Mouse (Mus musculus) liver, adult 2 months (tissue): Measurements from ENCODE around the gene Wbp1. TPM values are rescaled to one million over a fixed set of nuclear protein-coding genes. Genes with fewer than 3 reads are reported as not detected.
A peak's percentile ranks its signal among the peaks of the same experiment; 100 is the strongest.

Experiments used
- DNase-seq: peaks from one replicate; pipeline ENCODE4 v3.0.0-alpha.2; 2011; ENCODE audit warnings: low read depth, low spot score; ENCODE audit errors: extremely low read depth
- H3K27ac ChIP-seq: fragments of 200-500 bp; replicated peaks from 2 replicates; pipeline ENCODE4 v1.5.1; 2012; ENCODE audit warnings: low read depth, mild to moderate bottlenecking, control low read depth, inconsistent platforms, low read length; ENCODE audit not compliant: insufficient read depth
- H3K27me3 ChIP-seq: fragments of 200-500 bp; 2 replicates; pipeline ENCODE4 v1.6.1; 2012; ENCODE audit warnings: mild to moderate bottlenecking, moderate library complexity, low read length, inconsistent platforms; ENCODE audit not compliant: control insufficient read depth, insufficient read depth
- H3K36me3 ChIP-seq: fragments of 200-500 bp; 2 replicates; pipeline ENCODE4 v1.6.1; 2012; ENCODE audit warnings: low read length, inconsistent platforms; ENCODE audit not compliant: control insufficient read depth, insufficient read depth
- H3K4me1 ChIP-seq: fragments of 200-500 bp; 2 replicates; pipeline ENCODE4 v1.6.1; 2011; ENCODE audit warnings: low read length; ENCODE audit not compliant: control insufficient read depth, insufficient read depth
- H3K4me3 ChIP-seq: fragments of 200-500 bp; 2 replicates; pipeline ENCODE4 v1.5.1; 2011; ENCODE audit warnings: low read depth, mild to moderate bottlenecking, control low read depth, low read length, moderate library complexity; ENCODE audit not compliant: insufficient read depth
- H3K79me2 ChIP-seq: fragments of 200-500 bp; 2 replicates; pipeline ENCODE4 v1.6.1; 2012; ENCODE audit warnings: inconsistent platforms, mild to moderate bottlenecking, low read length, moderate library complexity; ENCODE audit not compliant: control insufficient read depth, insufficient read depth
- H3K9ac ChIP-seq: fragments of 200-500 bp; 2 replicates; pipeline ENCODE4 v1.6.1; 2012; ENCODE audit warnings: low read depth, mild to moderate bottlenecking, control low read depth, inconsistent platforms, low read length
- CTCF ChIP-seq: fragments of 200-500 bp; IDR thresholded peaks from 2 replicates; pipeline ENCODE4 v1.5.1; 2011; ENCODE audit warnings: low read depth, low read length, control low read depth
- POLR2A ChIP-seq: fragments of 200-500 bp; IDR thresholded peaks from 2 replicates; pipeline ENCODE4 v1.6.1; 2011; ENCODE audit warnings: low read length, control low read depth; ENCODE audit not compliant: insufficient read depth; ENCODE audit errors: extremely low read depth
- WGBS: fragments of 180-500 bp; shearing (Covaris S2); methylation state at CpG from one replicate; pipeline ENCODE4 v1.1.7; 2018; 5-methylcytosine and 5-hydroxymethylcytosine counted together
- polyA plus RNA-seq: library from polyadenylated mRNA; depleted of rRNA; stranded (reverse); fragments of >200 nt; gene quantifications from 2 replicates; pipeline ENCODE4 v1.2.3, GENCODE M21; 2012
- total RNA-seq: library from RNA; depleted of rRNA; stranded (reverse); fragments of >200 nt; gene quantifications from 2 replicates; pipeline ENCODE4 v1.2.3, GENCODE M21; 2014

The Wbp1 gene
- total and polyA plus RNA-seq, 2 experiments: 48.3 to 112 TPM

DNA sequence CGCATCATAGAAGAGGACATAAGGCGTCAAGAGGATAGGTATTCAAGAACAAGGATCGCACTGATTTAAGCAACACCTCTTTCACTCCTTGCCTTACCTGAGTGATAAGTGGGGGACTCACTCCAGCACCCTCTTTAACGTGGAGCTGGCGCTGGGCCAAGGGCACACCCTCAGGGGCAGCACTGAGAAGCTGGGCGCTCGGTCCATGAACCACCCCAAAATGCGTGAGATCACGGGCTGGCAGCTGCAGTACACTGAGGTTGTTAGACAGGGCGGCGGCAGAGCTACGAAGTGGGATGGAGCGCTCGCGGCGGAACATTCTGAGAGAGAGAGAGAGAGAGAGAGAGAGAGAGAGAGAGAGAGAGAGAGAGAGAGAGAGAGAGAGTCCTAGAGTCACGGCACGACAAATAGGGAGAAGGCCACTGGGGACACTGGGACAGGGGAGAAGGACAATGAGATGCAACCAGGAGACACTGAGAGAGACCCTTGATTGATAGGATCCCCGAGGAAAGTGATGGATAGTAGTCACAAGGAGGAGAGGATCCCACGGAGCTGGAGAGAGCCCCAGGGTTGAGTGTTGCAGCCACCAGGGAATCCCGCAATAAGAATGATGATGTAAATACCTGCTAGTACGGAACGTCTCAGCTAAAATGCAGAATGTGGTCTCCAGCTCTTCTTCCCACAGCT, 34.3 kb upstream of the Wbp1 start:
- no peak overlapping the region for H3K27ac ChIP-seq
- H3K27me3 ChIP-seq: no peaks in the 10 kb centered on the region
- peaks cover 6% of the 10 kb centered on the region; the same call in 1 of the 2 replicates for H3K4me1 ChIP-seq
- no peaks in the 10 kb centered on the region for H3K79me2 ChIP-seq
- TF ChIP-seq POLR2A (no peak), CTCF (no peak)
- H3K4me3 ChIP-seq: peak overlapping the region; percentile 65
- no peak for DNase-seq
- H3K36me3 ChIP-seq: no peaks in the 10 kb centered on the region
- WGBS: 16% methylated on average over 23 of the region's 23 CpGs
- peak overlapping the region; percentile 56 for H3K9ac ChIP-seq

DNA sequence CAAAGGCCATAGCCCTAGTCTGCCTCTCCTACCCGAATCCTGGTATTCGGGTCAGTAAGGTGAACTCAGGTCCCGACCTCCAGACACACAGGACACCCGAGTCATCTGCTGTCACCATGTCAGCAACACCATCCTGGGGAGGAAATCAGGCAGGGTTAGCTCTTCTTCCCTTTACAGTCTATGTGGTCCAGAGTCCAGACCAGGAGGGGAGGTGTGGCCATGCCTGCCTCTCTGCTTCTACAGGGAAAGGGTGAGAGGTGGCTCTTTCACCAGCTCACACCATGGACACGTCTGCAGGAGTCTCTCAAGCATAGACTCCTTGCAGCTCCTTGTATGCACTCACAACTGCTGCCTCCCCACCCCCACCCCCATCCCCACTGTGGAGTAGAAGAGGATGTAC, 32.1 kb upstream of the Wbp1 start:
- Histone ChIP-seq H3K4me1 (peaks cover 6% of the 10 kb centered on the region; the same call in 1 of the 2 replicates), H3K27me3 (no peaks in the 10 kb centered on the region), H3K36me3 (no peaks in the 10 kb centered on the region), H3K9ac (no peak overlapping the region), H3K79me2 (no peaks in the 10 kb centered on the region), H3K4me3 (no peak overlapping the region), H3K27ac (no peak overlapping the region)
- TF ChIP-seq POLR2A: no peak
- no peak for TF ChIP-seq CTCF
- 40% methylated on average over 5 of the region's 5 CpGs for WGBS
- no peak for DNase-seq

DNA sequence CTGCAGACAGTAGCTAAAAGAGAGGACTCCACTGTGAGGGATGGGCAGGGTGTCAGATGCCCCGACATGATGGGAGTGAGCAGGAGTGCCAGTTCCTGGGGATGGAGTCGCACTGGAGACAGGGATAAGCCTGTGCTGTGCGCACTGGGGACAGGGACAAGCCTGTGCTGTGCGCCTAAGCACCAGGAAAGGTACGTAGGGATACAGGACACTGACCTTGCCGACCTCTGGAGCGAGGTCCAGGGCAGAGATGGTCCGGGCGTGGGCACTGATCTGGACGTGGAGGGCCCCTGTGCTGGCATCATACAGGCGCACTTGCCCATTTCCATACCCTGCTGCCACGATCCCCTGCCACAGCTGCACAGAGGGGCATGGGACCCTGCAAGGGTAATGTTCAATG, 31.7 kb upstream of the Wbp1 start:
- Histone ChIP-seq H3K79me2 (no peaks in the 10 kb centered on the region), H3K36me3 (no peaks in the 10 kb centered on the region), H3K4me3 (no peak overlapping the region), H3K27me3 (no peaks in the 10 kb centered on the region), H3K27ac (no peak overlapping the region), H3K9ac (no peak overlapping the region), H3K4me1 (peaks cover 6% of the 10 kb centered on the region; the same call in 1 of the 2 replicates)
- WGBS: 73% methylated on average over 12 of the region's 12 CpGs
- TF ChIP-seq POLR2A (no peak), CTCF (no peak)
- DNase-seq: no peak

DNA sequence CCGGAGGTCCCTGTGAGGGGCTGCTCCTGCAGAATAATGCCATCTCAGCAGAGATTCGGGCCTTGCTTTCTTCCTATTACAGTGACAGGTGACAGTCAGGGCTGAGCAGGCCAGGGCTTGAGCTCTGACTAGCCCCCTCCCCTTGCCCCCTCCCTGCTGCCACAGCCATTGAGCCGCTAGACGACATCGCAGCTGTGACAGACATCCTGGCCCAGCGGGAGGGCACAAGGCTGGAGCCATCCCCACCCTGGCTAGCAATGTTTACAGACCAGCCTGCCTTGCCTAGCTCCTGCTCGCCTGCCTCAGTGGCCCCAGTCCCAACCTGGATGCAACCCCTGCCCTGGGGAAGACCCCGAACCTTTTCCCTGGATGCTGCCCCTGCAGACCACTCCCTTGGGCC, 30.4 kb upstream of the Wbp1 start:
- Histone ChIP-seq H3K27ac (no peak overlapping the region), H3K79me2 (no peaks in the 10 kb centered on the region), H3K27me3 (no peaks in the 10 kb centered on the region), H3K4me3 (no peak overlapping the region), H3K4me1 (peaks cover 6% of the 10 kb centered on the region; the same call in 1 of the 2 replicates), H3K9ac (no peak overlapping the region), H3K36me3 (no peaks in the 10 kb centered on the region)
- TF ChIP-seq CTCF: no peak
- no peak for TF ChIP-seq POLR2A
- DNase-seq: no peak
- WGBS: 78% methylated on average over 8 of the region's 8 CpGs

DNA sequence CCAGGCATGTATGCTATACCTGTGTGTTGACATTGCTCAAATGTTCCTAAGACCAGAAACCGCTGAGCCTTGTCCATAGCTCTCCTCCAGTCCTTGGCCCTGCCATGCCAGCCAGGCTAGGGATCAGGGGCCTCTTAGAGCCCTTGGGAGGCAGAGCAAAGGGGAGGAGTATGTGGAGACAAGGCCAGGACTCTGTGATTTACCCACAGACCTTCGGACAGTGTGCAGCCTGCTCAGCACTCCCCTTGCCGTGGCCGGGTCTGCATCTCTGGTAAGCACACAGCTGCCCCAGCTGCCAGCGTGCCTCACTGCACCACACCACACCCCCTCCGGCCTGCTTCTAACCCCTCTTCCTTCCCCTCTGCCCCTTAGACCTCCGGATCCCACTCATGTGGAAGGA, 25.9 kb upstream of the Wbp1 start:
- Histone ChIP-seq H3K4me1 (no peaks in the 10 kb centered on the region), H3K4me3 (no peak overlapping the region), H3K27me3 (no peaks in the 10 kb centered on the region), H3K79me2 (no peaks in the 10 kb centered on the region), H3K27ac (no peak overlapping the region), H3K36me3 (no peaks in the 10 kb centered on the region), H3K9ac (no peak overlapping the region)
- no peak for DNase-seq
- no peak for TF ChIP-seq POLR2A
- TF ChIP-seq CTCF: no peak
- 75% methylated on average over 7 of the region's 7 CpGs for WGBS

DNA sequence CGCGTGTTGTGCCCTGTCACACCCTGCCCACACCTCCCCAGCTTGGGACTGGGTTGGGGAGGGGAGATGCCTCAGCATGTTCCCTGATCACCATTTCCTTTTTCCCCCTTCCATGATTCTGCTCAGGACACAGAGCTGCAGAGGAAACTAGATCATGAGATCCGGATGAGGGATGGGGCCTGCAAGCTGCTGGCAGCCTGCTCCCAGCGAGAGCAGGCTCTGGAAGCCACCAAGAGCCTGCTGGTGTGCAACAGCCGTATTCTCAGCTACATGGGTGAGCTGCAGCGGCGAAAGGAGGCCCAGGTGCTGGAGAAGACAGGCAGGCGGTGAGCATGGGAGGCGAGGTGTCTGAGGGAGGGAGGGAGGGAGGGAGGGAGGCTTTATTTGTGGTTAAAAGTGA, 24.4 kb upstream of the Wbp1 start:
- no peaks in the 10 kb centered on the region for H3K36me3 ChIP-seq
- no peak for DNase-seq
- H3K27ac ChIP-seq: no peak overlapping the region; the same call in 1 of the 2 replicates
- H3K27me3 ChIP-seq: no peaks in the 10 kb centered on the region
- H3K4me1 ChIP-seq: no peaks in the 10 kb centered on the region
- H3K4me3 ChIP-seq: peak overlapping the region; percentile 45; the same call in 1 of the 2 replicates
- 75% methylated on average over 9 of the region's 9 CpGs for WGBS
- peak overlapping the region; percentile 23; the same call in 1 of the 2 replicates for H3K9ac ChIP-seq
- no peak for TF ChIP-seq POLR2A
- no peak for TF ChIP-seq CTCF
- no peaks in the 10 kb centered on the region for H3K79me2 ChIP-seq
